ENCODE assay signal across 8 mouse cellular contexts in genomic region chr1:36536783-36537182, GRCm38 (mm10). TPM values are rescaled to one million over a fixed set of nuclear protein-coding genes. Genes with fewer than 3 reads are reported as not detected.
DNase-seq lines count a peak whose midpoint lies in the region; ATAC-seq and TF ChIP-seq lines count a peak whose summit lies in the region.
"Not testable (repeated sequence)": the region's sequence is repeated elsewhere in the genome, so short reads cannot be mapped to it uniquely, and the experiment has no call there.

Gene Ankrd23, minus strand, starts transcription at chr1:36536883.

- H3K9ac ChIP-seq in forebrain, embryonic 11.5 days (ENCODE audit: low read length); intestine, embryonic 15.5 days; liver, embryonic 11.5 days (ENCODE audit: low read depth, low read length); midbrain, embryonic 16.5 days (ENCODE audit: low read depth, low read length): not testable (repeated sequence)

- not testable (repeated sequence) for H3K27ac ChIP-seq in forebrain, embryonic 11.5 days (ENCODE audit: low read depth, low read length); intestine, embryonic 15.5 days; liver, embryonic 11.5 days (ENCODE audit: low read depth, low read length); midbrain, embryonic 16.5 days (ENCODE audit: low read length); testis, adult 2 months (ENCODE audit: control insufficient read depth, insufficient read depth, low read depth, low read length)

- H3K9me3 ChIP-seq in forebrain, embryonic 11.5 days (ENCODE audit: control insufficient read depth, low read length); intestine, embryonic 15.5 days; liver, embryonic 11.5 days (ENCODE audit: control insufficient read depth, low read length); midbrain, embryonic 16.5 days (replicated peaks; ENCODE audit: control insufficient read depth, low read length, poor library complexity, severe bottlenecking): not testable (repeated sequence)

- TF ChIP-seq CTCF in testis, adult 2 months (IDR thresholded peaks at IDR 0.05; ENCODE audit: control insufficient read depth, insufficient read depth, insufficient replicate concordance, low read depth, low read length), result not testable (repeated sequence)

- ATAC-seq in forebrain, embryonic 11.5 days (replicated peaks; ENCODE audit: low FRiP score); intestine, embryonic 15.5 days; liver, embryonic 11.5 days (replicated peaks; ENCODE audit: low FRiP score); midbrain, embryonic 16.5 days: not testable (repeated sequence)

- H3K36me3 ChIP-seq in forebrain, embryonic 11.5 days (ENCODE audit: control insufficient read depth, insufficient read depth, low read length); liver, embryonic 11.5 days (ENCODE audit: control insufficient read depth, insufficient read depth, low read length); testis, adult 2 months (ENCODE audit: control insufficient read depth, insufficient read depth, low read length): not testable (repeated sequence)
- H3K36me3 ChIP-seq in intestine, embryonic 15.5 days, result peaks cover 18% of the 10 kb centered on the region
- H3K36me3 ChIP-seq in midbrain, embryonic 16.5 days (ENCODE audit: control insufficient read depth, insufficient read depth, low read length), result peaks cover 12% of the 10 kb centered on the region

- intact Hi-C loops in heart, postnatal 14 days (cut with DNase I), result not testable (repeated sequence)

- 94% methylated on average over 9 of the region's 9 CpGs for WGBS in forebrain, embryonic 11.5 days
- 93% methylated on average over 9 of the region's 9 CpGs for WGBS in intestine, embryonic 15.5 days
- WGBS in liver, embryonic 11.5 days, result 89% methylated on average over 9 of the region's 9 CpGs
- WGBS in midbrain, embryonic 16.5 days, result 93% methylated on average over 9 of the region's 9 CpGs

- H3K4me1 ChIP-seq in forebrain, embryonic 11.5 days (replicated peaks; ENCODE audit: control insufficient read depth, insufficient read depth, low read length); intestine, embryonic 15.5 days (replicated peaks); liver, embryonic 11.5 days (replicated peaks; ENCODE audit: control insufficient read depth, insufficient read depth, low read length); midbrain, embryonic 16.5 days (ENCODE audit: control insufficient read depth, insufficient read depth, low read length); testis, adult 2 months (ENCODE audit: control insufficient read depth, insufficient read depth, low read length): not testable (repeated sequence)

- not testable (repeated sequence) for DNase-seq in adrenal gland, postnatal 25 days; forebrain, embryonic 11.5 days (ENCODE audit: low spot score); gonadal fat pad, adult 2 months (ENCODE audit: low read depth); heart, postnatal 14 days; liver, embryonic 11.5 days (ENCODE audit: low spot score)

- H3K27me3 ChIP-seq in forebrain, embryonic 11.5 days (ENCODE audit: control insufficient read depth, insufficient read depth, low read length); intestine, embryonic 15.5 days (replicated peaks); liver, embryonic 11.5 days (replicated peaks; ENCODE audit: control insufficient read depth, insufficient read depth, low read length); midbrain, embryonic 16.5 days (ENCODE audit: control insufficient read depth, insufficient read depth, low read depth, low read length); testis, adult 2 months (ENCODE audit: control insufficient read depth, insufficient read depth, low read length): not testable (repeated sequence)

- TF ChIP-seq POLR2A in testis, adult 2 months (IDR thresholded peaks at IDR 0.05; ENCODE audit: control insufficient read depth, low read depth, low read length), result not testable (repeated sequence)

- not testable (repeated sequence) for H3K4me3 ChIP-seq in forebrain, embryonic 11.5 days (ENCODE audit: low read depth, low read length); intestine, embryonic 15.5 days (replicated peaks); liver, embryonic 11.5 days (ENCODE audit: low read depth, low read length); midbrain, embryonic 16.5 days (ENCODE audit: low read depth, low read length); testis, adult 2 months (ENCODE audit: control insufficient read depth, low read depth, low read length)

- not testable (repeated sequence) for H3K4me2 ChIP-seq in forebrain, embryonic 11.5 days (ENCODE audit: low read depth, low read length, severe bottlenecking); intestine, embryonic 15.5 days (replicated peaks); liver, embryonic 11.5 days; midbrain, embryonic 16.5 days (ENCODE audit: low read length)

RNA-seq across cellular contexts. Expression of gene Ankrd23, which starts in this region (rescaled TPM):
- total RNA-seq in adrenal gland, postnatal 25 days (2021), result 14.5 and 15.4 TPM in 2 replicates
- polyA plus RNA-seq in forebrain, embryonic 11.5 days (2014; fragmentation: Nextera tagmentation; extraction: Ambion mirVana), result 14.1 and 16.5 TPM in 2 replicates
- polyA plus RNA-seq in gonadal fat pad, adult 2 months (2012; rRNA removed), result 9.3 and 13.5 TPM in 2 replicates
- total RNA-seq in heart, postnatal 14 days (2021), result 100 to 1,000 TPM; 101 to 170 TPM
- polyA plus RNA-seq in intestine, embryonic 15.5 days (2015; fragmentation: Nextera tagmentation; extraction: Ambion mirVana), result 12.7 and 14.7 TPM in 2 replicates
- polyA plus RNA-seq in liver, embryonic 11.5 days (2014; fragmentation: Nextera tagmentation; extraction: Ambion mirVana), result 11.0 and 13.4 TPM in 2 replicates
- 16.1 and 17.0 TPM in 2 replicates for polyA plus RNA-seq in midbrain, embryonic 16.5 days (2015; fragmentation: Nextera tagmentation; extraction: Ambion mirVana)
- polyA plus RNA-seq in testis, adult 2 months (2012; rRNA removed), result 11.0 and 11.5 TPM in 2 replicates
